Mouse (Mus musculus): ENCODE measurements at regions not wholly inside any gene's neighbourhood (a gene's known extent, or its start where the extent isn't known, plus 50 kb on each side); places are given as distances from the start of the nearest gene placed in this dataset.
A peak's percentile ranks its signal among the peaks of the same experiment; 100 is the strongest.

DNA sequence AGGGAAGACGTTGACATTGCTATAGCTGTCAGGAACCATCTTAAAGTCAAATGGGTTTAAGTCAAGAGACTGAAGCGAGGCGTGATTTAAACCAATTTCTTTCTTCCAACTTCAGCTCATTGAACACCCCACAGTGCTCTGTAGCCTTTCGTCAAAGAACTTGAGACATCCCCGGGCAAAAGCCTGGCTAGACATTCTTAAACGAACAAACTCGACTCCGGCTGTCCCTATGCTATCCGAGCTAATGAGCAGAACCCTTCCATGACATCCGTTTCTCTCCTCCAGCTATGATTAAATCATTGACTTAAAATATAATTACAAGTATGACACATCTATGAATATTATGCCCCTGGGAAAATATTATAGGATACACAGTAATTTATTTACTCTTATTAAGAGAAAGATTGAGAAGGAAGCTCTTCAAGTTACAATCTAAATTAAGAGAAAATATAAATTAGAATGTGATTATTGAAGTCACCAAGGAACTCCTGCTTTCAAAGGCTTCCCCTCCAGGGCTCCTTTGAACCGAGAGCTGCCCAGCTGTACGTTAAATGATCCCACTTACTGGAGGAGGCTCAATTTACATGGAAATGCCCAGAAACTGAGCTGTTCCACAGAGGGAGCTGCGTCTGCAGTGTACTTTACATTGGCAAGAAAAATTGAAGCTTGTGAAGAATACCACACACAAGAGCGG lies 253.2 kb downstream of the Pax3 start:
- Histone ChIP-seq H3K9me3 (ENCODE audit: control insufficient read depth, low read length) (no peaks in the 10 kb centered on the region), H3K4me1 (replicated peaks; ENCODE audit: control insufficient read depth in 2 of 2, insufficient read depth in 2 of 2, low read length in 1 of 2) (no peaks in the 10 kb centered on the region), H3K4me2 (ENCODE audit: low read depth) (no peak overlapping the region), H3K4me3 (ENCODE audit: insufficient read depth in 1 of 2, low read depth in 2 of 2, low read length in 2 of 2) (no peak overlapping the region), H3K27me3 (ENCODE audit: control insufficient read depth, insufficient read depth, low read length) (no peaks in the 10 kb centered on the region), H3K36me3 (replicated peaks; ENCODE audit: control insufficient read depth, insufficient read depth, low read depth) (no peaks in the 10 kb centered on the region), H3K9ac (replicated peaks) (no peak overlapping the region), H3K27ac (no peak overlapping the region)
- 63% methylated on average over 14 of the region's 14 CpGs for WGBS (ENCODE audit: insufficient replicate concordance)
- DNase-seq (ENCODE audit: low read depth in 3 of 3, low spot score in 3 of 3): no peak
- TF ChIP-seq CTCF (IDR thresholded peaks at IDR 0.05; ENCODE audit: low read depth) (no peak), EP300 (IDR thresholded peaks at IDR 0.05; ENCODE audit: low read depth) (no peak)
- ATAC-seq (ENCODE audit: insufficient read depth): no peak

DNA sequence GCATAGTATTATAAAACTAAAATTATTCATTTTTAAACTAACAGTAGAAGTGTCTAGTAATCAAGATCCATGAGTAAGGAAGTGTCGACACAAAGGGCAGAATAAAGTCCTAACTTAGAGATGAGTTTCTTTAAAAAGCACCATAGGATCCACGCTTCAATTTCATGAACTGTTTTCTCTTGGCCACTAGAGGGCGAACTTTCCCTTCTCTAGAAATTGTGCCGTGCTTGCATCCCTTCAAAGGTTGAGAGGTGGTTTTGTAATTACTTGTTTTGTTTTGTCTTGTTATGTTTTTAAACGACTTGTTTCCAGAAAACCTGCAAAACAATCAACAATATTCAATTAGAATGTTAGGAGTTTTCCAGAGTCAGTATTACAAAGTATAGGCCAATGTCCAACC lies 253.8 kb downstream of the Pax3 start:
- TF ChIP-seq EP300 (IDR thresholded peaks at IDR 0.05; ENCODE audit: low read depth) (no peak), CTCF (IDR thresholded peaks at IDR 0.05; ENCODE audit: low read depth) (peak; percentile 63; the same call in 1 of the 2 replicates)

DNA sequence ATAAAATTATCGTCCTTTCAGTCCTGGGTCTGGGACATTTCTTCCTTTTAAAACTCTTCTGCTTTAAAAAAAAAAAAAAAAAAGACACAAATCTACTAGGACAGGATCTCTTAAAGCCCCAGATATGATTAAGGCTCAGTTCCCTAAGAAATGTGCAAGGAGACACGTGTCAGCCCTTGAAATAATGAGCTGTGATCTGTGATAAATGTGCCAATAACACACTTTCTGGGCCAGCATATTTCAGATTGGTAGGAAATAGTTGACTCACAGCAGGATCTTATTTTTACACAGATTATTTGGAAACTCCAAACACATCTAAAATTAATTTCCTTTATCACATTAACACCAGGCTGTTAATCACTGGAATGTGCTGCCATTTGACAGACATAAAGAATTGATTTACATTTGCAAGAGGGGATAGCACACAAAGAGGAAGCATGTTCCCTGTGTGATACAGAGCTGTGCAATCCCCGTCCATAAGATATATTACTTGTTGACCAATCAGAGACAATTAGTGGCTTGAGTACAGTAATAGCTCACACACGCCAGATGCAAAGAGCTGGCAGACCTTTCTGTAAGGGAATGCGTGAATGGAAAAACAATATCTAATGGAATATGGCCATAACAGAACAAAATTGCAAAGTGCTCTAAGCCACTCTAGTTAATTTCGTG lies 263.7 kb downstream of the Pax3 start:
- 25% methylated on average over 6 of the region's 6 CpGs for WGBS (ENCODE audit: insufficient replicate concordance)
- Histone ChIP-seq H3K9ac (replicated peaks) (no peak overlapping the region), H3K36me3 (replicated peaks; ENCODE audit: control insufficient read depth, insufficient read depth, low read depth) (no peaks in the 10 kb centered on the region), H3K4me1 (replicated peaks; ENCODE audit: control insufficient read depth in 2 of 2, insufficient read depth in 2 of 2, low read length in 1 of 2) (no peaks in the 10 kb centered on the region), H3K27me3 (ENCODE audit: control insufficient read depth, insufficient read depth, low read length) (no peaks in the 10 kb centered on the region), H3K4me3 (ENCODE audit: insufficient read depth in 1 of 2, low read depth in 2 of 2, low read length in 2 of 2) (no peak overlapping the region), H3K9me3 (ENCODE audit: control insufficient read depth, low read length) (no peaks in the 10 kb centered on the region), H3K4me2 (ENCODE audit: low read depth) (no peak overlapping the region), H3K27ac (no peak overlapping the region)
- no peak for DNase-seq (ENCODE audit: low read depth in 3 of 3, low spot score in 3 of 3)
- TF ChIP-seq CTCF (IDR thresholded peaks at IDR 0.05; ENCODE audit: low read depth) (no peak), EP300 (IDR thresholded peaks at IDR 0.05; ENCODE audit: low read depth) (no peak)
- no peak for ATAC-seq (ENCODE audit: insufficient read depth)

More for the DNA sequence above, 253.8 kb downstream of the Pax3 start:
- no peaks in the 10 kb centered on the region for H3K4me1 ChIP-seq (replicated peaks; ENCODE audit: control insufficient read depth in 2 of 2, insufficient read depth in 2 of 2, low read length in 1 of 2)
- H3K9ac ChIP-seq (replicated peaks): no peak overlapping the region
- H3K4me2 ChIP-seq (ENCODE audit: low read depth): no peak overlapping the region
- H3K9me3 ChIP-seq (ENCODE audit: control insufficient read depth, low read length): no peaks in the 10 kb centered on the region
- WGBS (ENCODE audit: insufficient replicate concordance): 6% methylated on average over 5 of the region's 5 CpGs
- H3K27me3 ChIP-seq (ENCODE audit: control insufficient read depth, insufficient read depth, low read length): no peaks in the 10 kb centered on the region
- no peak overlapping the region for H3K27ac ChIP-seq
- H3K4me3 ChIP-seq (ENCODE audit: insufficient read depth in 1 of 2, low read depth in 2 of 2, low read length in 2 of 2): no peak overlapping the region
- ATAC-seq (ENCODE audit: insufficient read depth) (no peak), DNase-seq (ENCODE audit: low read depth in 3 of 3, low spot score in 3 of 3) (no peak)
- no peaks in the 10 kb centered on the region for H3K36me3 ChIP-seq (replicated peaks; ENCODE audit: control insufficient read depth, insufficient read depth, low read depth)

DNA sequence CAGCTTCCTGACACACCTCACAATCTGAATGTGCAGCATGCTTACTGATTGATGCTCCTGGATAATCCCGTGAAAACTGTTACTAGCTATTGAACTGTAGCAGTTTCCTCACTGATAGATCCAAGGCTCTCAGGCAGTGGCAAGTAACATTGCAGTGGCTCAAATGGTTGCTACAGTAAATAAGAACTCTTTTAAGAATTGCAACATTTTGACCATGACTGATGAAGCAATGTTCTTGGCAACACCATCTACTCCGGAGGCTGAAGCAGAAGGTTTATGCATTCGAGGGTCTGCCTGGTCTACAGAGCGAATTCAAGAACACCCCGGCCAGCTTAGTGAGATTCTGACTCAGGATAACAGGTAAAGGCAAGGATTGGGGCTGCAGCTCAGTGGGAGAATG lies 264.7 kb downstream of the Pax3 start:
- Histone ChIP-seq H3K36me3 (replicated peaks; ENCODE audit: control insufficient read depth, insufficient read depth, low read depth) (no peaks in the 10 kb centered on the region), H3K4me1 (replicated peaks; ENCODE audit: control insufficient read depth in 2 of 2, insufficient read depth in 2 of 2, low read length in 1 of 2) (no peaks in the 10 kb centered on the region), H3K4me3 (ENCODE audit: insufficient read depth in 1 of 2, low read depth in 2 of 2, low read length in 2 of 2) (no peak overlapping the region), H3K9me3 (ENCODE audit: control insufficient read depth, low read length) (no peaks in the 10 kb centered on the region), H3K27me3 (ENCODE audit: control insufficient read depth, insufficient read depth, low read length) (no peaks in the 10 kb centered on the region), H3K27ac (no peak overlapping the region), H3K4me2 (ENCODE audit: low read depth) (no peak overlapping the region), H3K9ac (replicated peaks) (no peak overlapping the region)
- DNase-seq (ENCODE audit: low read depth in 3 of 3, low spot score in 3 of 3) (no peak), ATAC-seq (ENCODE audit: insufficient read depth) (no peak)
- WGBS (ENCODE audit: insufficient replicate concordance): 58% methylated on average over 5 of the region's 5 CpGs
- TF ChIP-seq CTCF (IDR thresholded peaks at IDR 0.05; ENCODE audit: low read depth): no peak
- no peak for TF ChIP-seq EP300 (IDR thresholded peaks at IDR 0.05; ENCODE audit: low read depth)

DNA sequence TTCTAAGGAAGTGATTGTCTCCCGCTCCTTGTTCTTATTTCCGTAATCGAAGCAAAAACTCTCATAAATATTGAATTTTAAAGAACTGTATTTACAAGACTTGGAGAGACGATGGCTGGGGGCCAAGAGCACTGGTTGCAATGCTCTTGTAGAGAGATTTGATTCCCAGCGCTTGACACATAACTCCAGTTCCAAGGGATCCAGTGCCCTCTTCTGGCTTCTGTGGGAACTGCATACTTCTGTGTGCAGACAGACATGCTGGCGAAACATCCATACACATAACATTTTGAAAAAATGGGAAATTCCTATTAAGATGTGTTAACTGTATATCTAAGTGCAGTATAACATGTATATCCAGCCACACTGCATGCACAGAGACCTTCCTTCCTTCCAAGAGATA lies 266.3 kb downstream of the Pax3 start:
- 0 out of 2 replicates have a peak, but pooled peaks have one; percentile 29 for TF ChIP-seq CTCF (IDR thresholded peaks at IDR 0.05; ENCODE audit: low read depth)
- no peak for TF ChIP-seq EP300 (IDR thresholded peaks at IDR 0.05; ENCODE audit: low read depth)

More for the DNA sequence above, 266.3 kb downstream of the Pax3 start:
- no peak overlapping the region for H3K4me2 ChIP-seq (ENCODE audit: low read depth)
- H3K36me3 ChIP-seq (replicated peaks; ENCODE audit: control insufficient read depth, insufficient read depth, low read depth): no peaks in the 10 kb centered on the region
- no peak overlapping the region for H3K4me3 ChIP-seq (ENCODE audit: insufficient read depth in 1 of 2, low read depth in 2 of 2, low read length in 2 of 2)
- H3K9ac ChIP-seq (replicated peaks): no peak overlapping the region
- no peak overlapping the region for H3K27ac ChIP-seq
- WGBS (ENCODE audit: insufficient replicate concordance): 71% methylated on average over 6 of the region's 6 CpGs
- no peaks in the 10 kb centered on the region for H3K9me3 ChIP-seq (ENCODE audit: control insufficient read depth, low read length)
- DNase-seq (ENCODE audit: low read depth in 3 of 3, low spot score in 3 of 3) (no peak), ATAC-seq (ENCODE audit: insufficient read depth) (no peak)
- no peaks in the 10 kb centered on the region for H3K4me1 ChIP-seq (replicated peaks; ENCODE audit: control insufficient read depth in 2 of 2, insufficient read depth in 2 of 2, low read length in 1 of 2)
- no peaks in the 10 kb centered on the region for H3K27me3 ChIP-seq (ENCODE audit: control insufficient read depth, insufficient read depth, low read length)

Data from liver, embryonic 14.5 days (tissue).